Mouse (Mus musculus) limb, embryonic 14.5 days (tissue): ENCODE results near the gene Daam2. TPM values are rescaled to one million over a fixed set of nuclear protein-coding genes. Genes with fewer than 3 reads are reported as not detected.

ENCODE experiments used
- ATAC-seq: fragments of 200-750 bp; cut with Nextera tagmentation; 2 replicates; pipeline ENCODE4 v1.8.0; 2017; ENCODE audit warnings: low read depth, moderate number of reproducible peaks, moderate TSS enrichment; ENCODE audit not compliant: low FRiP score
- DNase-seq: peaks from one replicate; pipeline ENCODE4 v3.0.0-alpha.2; 2015; ENCODE audit warnings: low spot score
- H3K27ac ChIP-seq: fragments of 300-500 bp; sonication (generic); replicated peaks from 2 replicates; pipeline ENCODE4 v1.5.1; 2014; ENCODE audit warnings: low read depth, mild to moderate bottlenecking, low read length, moderate library complexity, mixed read lengths
- H3K27me3 ChIP-seq: fragments of 300-500 bp; sonication (generic); 2 replicates; pipeline ENCODE4 v1.6.1; 2014; ENCODE audit warnings: low read length, mixed read lengths; ENCODE audit not compliant: control insufficient read depth, insufficient read depth
- H3K36me3 ChIP-seq: fragments of 300-500 bp; sonication (generic); 2 replicates; pipeline ENCODE4 v1.6.1; 2014; ENCODE audit warnings: mild to moderate bottlenecking, low read length, moderate library complexity, mixed read lengths; ENCODE audit not compliant: control insufficient read depth, insufficient read depth
- H3K4me1 ChIP-seq: fragments of 300-500 bp; sonication (generic); 2 replicates; pipeline ENCODE4 v1.6.1; 2014; ENCODE audit warnings: antibody characterized with exemption, low read length, mixed read lengths; ENCODE audit not compliant: control insufficient read depth, insufficient read depth
- H3K4me2 ChIP-seq: fragments of 300-500 bp; sonication (generic); replicated peaks from 2 replicates; pipeline ENCODE4 v1.6.1; 2014; ENCODE audit warnings: low read depth, mild to moderate bottlenecking, low read length, moderate library complexity; ENCODE audit not compliant: severe bottlenecking
- H3K4me3 ChIP-seq: fragments of 300-500 bp; sonication (generic); replicated peaks from 2 replicates; pipeline ENCODE4 v1.5.1; 2014; ENCODE audit warnings: low read length
- H3K9ac ChIP-seq: fragments of 300-500 bp; sonication (generic); 2 replicates; pipeline ENCODE4 v1.6.1; 2014; ENCODE audit warnings: mild to moderate bottlenecking, low read depth, low read length, moderate library complexity; ENCODE audit not compliant: severe bottlenecking
- H3K9me3 ChIP-seq: fragments of 300-500 bp; sonication (generic); 2 replicates; pipeline ENCODE4 v1.6.1; 2016; ENCODE audit warnings: low read length; ENCODE audit not compliant: control insufficient read depth
- POLR2A ChIP-seq: fragments of 200-500 bp; IDR thresholded peaks from 2 replicates; pipeline ENCODE4 v1.8.0; 2012; ENCODE audit warnings: inconsistent platforms, mild to moderate bottlenecking, moderate library complexity, borderline replicate concordance; ENCODE audit not compliant: insufficient read depth, insufficient read length; ENCODE audit errors: extremely low read depth
- WGBS: fragments of 180-500 bp; shearing (Covaris S2); extraction: QIAGEN DNeasy Blood & Tissue Kit; methylation state at CpG from one replicate; pipeline ENCODE4 v1.1.7; 2014; 5-methylcytosine and 5-hydroxymethylcytosine counted together
- polyA plus RNA-seq, 2 experiments: library from polyadenylated mRNA; depleted of rRNA in 1 of 2; stranded (reverse) in 1 of 2; unstranded in 1 of 2; fragments of >200 nt; fragmentation: Nextera tagmentation in 1 of 2; extraction: Ambion mirVana in 1 of 2; gene quantifications; 2 replicates each; pipeline versions ENCODE4 v1.2.1 to v1.2.3; 2012 to 2014

The Daam2 gene
- polyA plus RNA-seq, 2 experiments = 8.7 to 30.0 TPM

DNA sequence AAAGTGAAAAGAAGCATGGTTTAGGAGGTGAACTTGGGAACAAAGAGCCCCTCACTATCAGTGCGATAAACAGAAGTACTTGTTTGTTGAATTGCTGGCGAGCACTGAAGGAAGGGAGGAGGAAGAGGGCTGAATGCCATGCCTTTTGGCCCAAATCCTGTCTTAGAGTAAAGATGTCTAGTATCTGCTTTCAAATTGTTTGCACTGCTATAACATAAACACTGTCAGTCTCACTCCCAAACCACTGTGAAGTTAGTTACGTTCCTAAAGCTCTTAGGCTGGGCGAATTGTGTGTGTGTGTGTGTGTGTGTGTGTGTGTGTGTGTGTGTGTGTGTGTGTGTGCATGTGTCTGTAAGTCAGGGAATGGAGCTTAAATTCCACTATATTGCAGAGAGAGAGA, 28.6 kb downstream of the Daam2 start:
- H3K9me3 ChIP-seq = no peaks in the 10 kb centered on the region
- DNase-seq (no peak), ATAC-seq (no peak)
- no peak overlapping the region for H3K4me2 ChIP-seq
- H3K4me3 ChIP-seq = no peak overlapping the region
- TF ChIP-seq POLR2A = no peak
- no peak overlapping the region for H3K9ac ChIP-seq
- peaks cover 17% of the 10 kb centered on the region for H3K4me1 ChIP-seq
- H3K27me3 ChIP-seq = no peaks in the 10 kb centered on the region
- H3K36me3 ChIP-seq = peaks cover 9% of the 10 kb centered on the region; the same call in 1 of the 2 replicates
- no peak overlapping the region for H3K27ac ChIP-seq
- WGBS = 72% methylated on average over 4 of the region's 4 CpGs

DNA sequence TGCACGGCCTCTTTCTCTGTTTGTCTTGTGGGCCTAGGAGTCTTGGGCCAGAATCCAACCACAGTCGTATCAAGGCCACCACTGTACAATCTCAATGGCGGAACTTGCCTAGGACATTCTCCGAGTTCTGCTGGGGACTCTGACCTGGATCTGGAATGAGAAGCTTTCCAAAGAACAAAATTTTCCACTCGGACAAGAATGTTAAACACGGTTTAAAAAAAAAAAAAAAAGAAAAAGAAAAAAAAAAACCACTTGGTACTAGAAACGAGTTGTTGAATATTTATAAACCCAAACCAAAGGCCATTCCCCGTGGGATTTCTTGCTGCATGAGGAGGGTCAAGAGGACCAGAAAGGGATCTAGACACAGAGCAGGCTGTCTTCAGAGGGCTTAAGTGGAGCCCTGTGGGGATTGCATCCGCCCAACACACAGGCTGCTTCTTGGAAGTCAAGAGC, 29.9 kb downstream of the Daam2 start:
- Histone ChIP-seq H3K4me2 (no peak overlapping the region), H3K36me3 (peaks cover 9% of the 10 kb centered on the region; the same call in 1 of the 2 replicates), H3K4me3 (no peak overlapping the region), H3K4me1 (peaks cover 9% of the 10 kb centered on the region), H3K9me3 (no peaks in the 10 kb centered on the region), H3K9ac (no peak overlapping the region), H3K27me3 (no peaks in the 10 kb centered on the region), H3K27ac (no peak overlapping the region)
- DNase-seq (no peak), ATAC-seq (no peak)
- no peak for TF ChIP-seq POLR2A
- 78% methylated on average over 9 of the region's 9 CpGs for WGBS

DNA sequence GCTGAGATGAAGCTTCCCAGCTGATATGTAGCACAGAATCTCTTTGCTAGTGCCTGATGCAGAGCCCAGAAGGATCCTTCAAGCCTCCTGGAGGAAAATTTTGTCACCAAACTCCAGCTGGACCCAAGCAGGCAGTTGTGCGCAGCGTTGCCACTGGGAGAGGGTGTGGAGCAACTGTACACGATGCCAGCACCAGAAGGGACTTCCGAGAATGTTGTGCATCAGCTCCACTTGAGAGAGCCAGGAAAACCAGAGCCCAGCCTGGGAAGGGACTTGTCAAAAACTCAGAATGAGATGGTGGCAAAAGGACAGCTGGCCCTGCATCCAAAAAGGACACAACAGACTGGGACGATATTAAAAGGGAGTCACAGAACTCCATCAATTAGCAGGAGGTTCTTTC, 32.5 kb downstream of the Daam2 start:
- Histone ChIP-seq H3K4me1 (no peaks in the 10 kb centered on the region), H3K9ac (no peak overlapping the region), H3K4me3 (no peak overlapping the region), H3K27me3 (no peaks in the 10 kb centered on the region), H3K4me2 (no peak overlapping the region), H3K27ac (no peak overlapping the region), H3K9me3 (no peaks in the 10 kb centered on the region), H3K36me3 (peaks cover 9% of the 10 kb centered on the region; the same call in 1 of the 2 replicates)
- ATAC-seq (no peak), DNase-seq (no peak)
- 91% methylated on average over 5 of the region's 5 CpGs for WGBS
- TF ChIP-seq POLR2A = no peak

DNA sequence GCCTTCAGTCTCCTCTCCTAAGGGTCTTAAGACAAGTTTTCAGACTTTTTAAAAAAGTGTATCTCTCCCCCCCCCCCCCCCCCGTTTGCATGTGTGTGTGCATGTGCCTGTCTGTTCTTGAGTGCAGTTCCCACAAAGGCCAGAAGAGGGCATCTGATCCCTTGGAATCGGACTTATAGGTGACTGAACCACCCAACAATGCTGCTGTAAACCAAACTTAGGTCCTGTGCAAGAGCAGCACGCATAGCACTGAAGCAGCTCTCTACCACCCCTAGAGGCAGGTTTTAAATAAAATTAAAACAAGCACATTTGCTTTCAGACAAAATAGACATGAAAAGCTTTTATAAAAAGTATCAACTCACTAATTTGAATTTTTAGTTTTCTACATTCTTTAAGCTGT, 33.9 kb downstream of the Daam2 start:
- H3K27me3 ChIP-seq = no peaks in the 10 kb centered on the region
- ATAC-seq (no peak), DNase-seq (peak; percentile 24)
- no peaks in the 10 kb centered on the region for H3K9me3 ChIP-seq
- no peak overlapping the region for H3K9ac ChIP-seq
- no peaks in the 10 kb centered on the region for H3K4me1 ChIP-seq
- 35% methylated on average over 3 of the region's 3 CpGs for WGBS
- TF ChIP-seq POLR2A = no peak
- no peak overlapping the region for H3K27ac ChIP-seq
- no peak overlapping the region for H3K4me2 ChIP-seq
- H3K36me3 ChIP-seq = peaks cover 9% of the 10 kb centered on the region; the same call in 1 of the 2 replicates
- H3K4me3 ChIP-seq = no peak overlapping the region

DNA sequence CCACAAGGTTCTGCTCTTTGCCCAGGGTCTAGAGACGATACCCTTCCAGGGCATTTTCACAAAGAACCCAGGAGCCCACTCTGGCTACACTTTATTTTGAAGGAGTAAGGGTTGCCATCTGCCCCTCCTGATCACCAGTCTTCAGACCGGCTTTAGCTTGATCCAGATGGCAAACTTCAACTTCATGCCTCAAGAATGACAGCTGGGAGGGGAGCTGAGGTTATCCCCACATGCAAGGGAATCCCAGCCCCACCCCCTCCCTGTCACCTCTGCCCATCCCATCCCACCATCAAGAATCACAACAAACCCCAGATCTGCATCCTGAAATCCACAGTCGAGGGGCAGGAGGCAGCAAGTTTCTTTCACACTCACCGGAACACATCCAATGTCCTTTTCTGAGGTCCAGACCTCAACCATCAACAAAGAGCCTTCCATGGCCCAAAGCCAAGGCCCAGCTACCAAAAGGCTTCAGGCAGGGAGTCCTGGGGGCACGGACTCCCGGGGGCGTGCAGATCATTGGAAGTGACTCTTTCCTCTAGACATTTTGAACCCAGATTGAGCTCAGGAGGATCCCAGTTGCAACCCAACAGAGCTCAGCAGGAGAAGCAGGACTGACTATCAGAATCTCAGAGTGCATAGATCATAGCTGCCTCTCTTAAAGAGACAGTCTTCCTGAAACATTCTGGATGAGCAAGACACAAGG, 35.5 kb downstream of the Daam2 start:
- WGBS = 65% methylated on average over 7 of the region's 7 CpGs
- H3K9ac ChIP-seq = no peak overlapping the region
- no peaks in the 10 kb centered on the region for H3K9me3 ChIP-seq
- no peak overlapping the region for H3K27ac ChIP-seq
- no peak overlapping the region for H3K4me2 ChIP-seq
- H3K36me3 ChIP-seq = peaks cover 4% of the 10 kb centered on the region; the same call in 1 of the 2 replicates
- ATAC-seq = no peak
- DNase-seq = no peak
- H3K4me3 ChIP-seq = no peak overlapping the region
- no peaks in the 10 kb centered on the region for H3K27me3 ChIP-seq
- TF ChIP-seq POLR2A = no peak
- H3K4me1 ChIP-seq = no peaks in the 10 kb centered on the region

DNA sequence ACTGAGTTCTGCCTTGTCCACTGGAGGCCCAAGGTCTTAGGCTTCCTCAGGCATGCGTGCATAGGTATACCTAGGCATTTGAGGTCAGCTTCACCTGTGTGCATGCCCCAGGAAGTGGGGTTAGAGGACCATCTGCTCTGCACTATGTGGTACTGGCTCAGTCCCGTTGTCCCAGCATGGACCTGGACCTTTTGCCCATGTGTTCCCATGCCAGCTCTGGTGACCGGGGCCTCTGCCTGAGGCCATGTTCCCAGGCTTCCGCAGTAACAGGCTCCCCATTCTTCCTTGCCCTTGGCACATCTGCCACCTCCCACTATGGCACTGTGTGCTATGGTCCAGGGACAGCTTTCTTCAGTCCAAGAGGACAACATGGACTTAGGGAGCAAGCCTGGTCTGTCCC, 36.1 kb downstream of the Daam2 start:
- no peaks in the 10 kb centered on the region for H3K27me3 ChIP-seq
- WGBS = 82% methylated on average over 4 of the region's 4 CpGs
- no peak for DNase-seq
- H3K4me3 ChIP-seq = no peak overlapping the region
- no peak overlapping the region for H3K27ac ChIP-seq
- H3K4me1 ChIP-seq = no peaks in the 10 kb centered on the region
- no peak for ATAC-seq
- H3K36me3 ChIP-seq = no peaks in the 10 kb centered on the region
- H3K9ac ChIP-seq = no peak overlapping the region
- H3K4me2 ChIP-seq = no peak overlapping the region
- no peaks in the 10 kb centered on the region for H3K9me3 ChIP-seq
- no peak for TF ChIP-seq POLR2A
